In the genomic region with DNA sequence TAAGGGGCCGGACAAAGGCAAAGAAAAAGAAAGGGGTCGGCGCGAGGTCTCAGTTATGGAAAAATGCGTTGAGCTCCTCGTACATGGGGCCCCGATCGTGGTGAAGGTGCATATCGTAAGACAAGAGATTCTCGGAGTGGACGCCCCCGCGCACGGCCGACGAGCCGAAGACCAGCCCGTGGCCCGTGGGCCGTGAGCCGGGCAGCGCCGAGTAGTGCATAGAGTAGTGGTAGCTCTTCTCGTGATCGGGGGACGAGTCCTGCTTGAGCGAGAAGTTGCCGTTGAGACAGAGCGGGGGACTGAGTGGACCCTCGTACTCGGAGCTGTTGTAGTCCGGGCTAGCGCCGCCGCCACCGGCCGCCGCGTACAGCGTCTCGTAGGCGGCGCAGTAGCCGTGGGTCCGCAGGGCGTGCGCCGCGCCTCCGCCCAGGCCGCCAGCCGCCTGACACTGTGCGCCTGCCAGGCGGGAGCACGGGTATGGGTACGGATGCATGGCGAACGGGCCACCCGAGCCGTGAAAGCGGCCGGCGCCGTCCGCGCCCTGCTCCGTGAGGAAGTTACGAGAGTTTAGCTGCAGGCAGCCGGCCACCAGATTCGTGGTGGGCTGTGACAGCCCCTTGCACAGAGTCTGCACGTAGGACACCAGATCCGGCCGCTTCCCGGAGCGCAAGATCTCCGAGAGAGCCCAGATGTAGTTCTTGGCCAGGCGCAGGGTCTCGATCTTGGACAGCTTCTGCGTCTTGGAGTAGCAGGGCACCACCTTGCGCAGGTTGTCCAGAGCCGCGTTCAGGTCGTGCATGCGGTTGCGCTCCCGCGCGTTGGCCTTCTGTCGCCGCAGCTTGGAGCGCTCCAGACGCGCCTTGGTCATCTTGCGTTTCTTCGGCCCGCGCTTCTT, we compare ENCODE assay signal across 9 mouse cellular contexts. TPM values are rescaled to one million over a fixed set of nuclear protein-coding genes. Genes with fewer than 3 reads are reported as not detected.
A peak's percentile ranks its signal among the peaks of the same experiment; 100 is the strongest.
DNase-seq lines count a peak whose midpoint lies in the region; ATAC-seq and TF ChIP-seq lines count a peak whose summit lies in the region.
"Had no signal": no experiment of that assay in that cellular context is flagged by ENCODE, and none has a peak within 500 bp of the region (broad histone marks: within the 10 kb centered on the region; RNA-seq: fewer than 3 reads in every experiment).

No protein-coding gene starts in this region.

- peaks cover 19% of the 10 kb centered on the region for H3K27me3 ChIP-seq in kidney, adult 2 months (replicated peaks; ENCODE audit: control insufficient read depth, insufficient read depth, low read length)
- H3K27me3 ChIP-seq in forebrain, embryonic 14.5 days (replicated peaks; ENCODE audit: control insufficient read depth, insufficient read depth, low read length) = peaks cover 81% of the 10 kb centered on the region
- H3K27me3 ChIP-seq in liver, embryonic 16.5 days (ENCODE audit: control insufficient read depth, insufficient read depth, low read depth, low read length) = peaks cover 97% of the 10 kb centered on the region

- no peaks in the 10 kb centered on the region for H3K36me3 ChIP-seq in kidney, adult 2 months (ENCODE audit: control insufficient read depth, insufficient read depth, low read length)
- 0 out of 2 replicates have a peak, but pooled peaks cover 16% of the 10 kb centered on the region for H3K36me3 ChIP-seq in forebrain, embryonic 14.5 days (ENCODE audit: control insufficient read depth, insufficient read depth, low read length)
- no peaks in the 10 kb centered on the region for H3K36me3 ChIP-seq in liver, embryonic 16.5 days (ENCODE audit: control insufficient read depth, insufficient read depth)

- ATAC-seq in forebrain, embryonic 14.5 days = peak; percentile 14; the same call in 1 of the 2 replicates
- ATAC-seq in liver, embryonic 16.5 days (ENCODE audit: low read depth) = no peak
- ATAC-seq: Patski had no signal

- WGBS in kidney, adult 2 months = 1% methylated on average over 97 of the region's 97 CpGs
- WGBS in forebrain, embryonic 14.5 days = under 1% methylated on average over 96 of the region's 97 CpGs
- 1% methylated on average over 89 of the region's 97 CpGs for WGBS in liver, embryonic 16.5 days (ENCODE audit: insufficient replicate concordance)

- H3K27ac ChIP-seq in kidney, adult 2 months (ENCODE audit: insufficient read depth, low read depth, low read length) = no peak overlapping the region
- H3K27ac ChIP-seq in forebrain, embryonic 14.5 days (ENCODE audit: low read depth, low read length) = peak overlapping the region; percentile 98
- no peak overlapping the region for H3K27ac ChIP-seq in liver, embryonic 16.5 days (ENCODE audit: low read length)

- DNase-seq in kidney, adult 2 months = peak; percentile 29
- no peak for DNase-seq in kidney, adult 18-20 months
- peak; percentile 59 for DNase-seq in brain, adult 2 months (ENCODE audit: low read depth, low spot score)
- DNase-seq in forebrain, embryonic 14.5 days (ENCODE audit: low spot score) = no peak
- no peak for DNase-seq in urinary bladder, postnatal 10 days (ENCODE audit: low spot score)
- no peak for DNase-seq in thymus, postnatal 0 days (ENCODE audit: low spot score)
- no peak for DNase-seq in lung, postnatal 36 days

- no peaks in the 10 kb centered on the region; the same call in 1 of the 2 replicates for H3K4me1 ChIP-seq in kidney, adult 2 months (ENCODE audit: control insufficient read depth, insufficient read depth, low read length)
- H3K4me1 ChIP-seq in forebrain, embryonic 14.5 days (ENCODE audit: control insufficient read depth, insufficient read depth, low read length) = peaks cover 9% of the 10 kb centered on the region; the same call in 1 of the 2 replicates
- H3K4me1 ChIP-seq in liver, embryonic 16.5 days (ENCODE audit: control insufficient read depth, low read depth, low read length) = no peaks in the 10 kb centered on the region

- H3K9ac ChIP-seq in forebrain, embryonic 14.5 days (ENCODE audit: low read length) = peak overlapping the region; percentile 90
- H3K9ac ChIP-seq in liver, embryonic 16.5 days (ENCODE audit: low read depth, low read length) = no peak overlapping the region

- peak overlapping the region; percentile 14; the same call in 1 of the 2 replicates for H3K4me3 ChIP-seq in kidney, adult 2 months (ENCODE audit: insufficient read depth, low read depth, low read length)
- peak overlapping the region; percentile 53 for H3K4me3 ChIP-seq in forebrain, embryonic 14.5 days (ENCODE audit: low read depth, low read length)
- H3K4me3 ChIP-seq in liver, embryonic 16.5 days (ENCODE audit: low read depth, low read length) = peak overlapping the region; percentile 1; the same call in 1 of the 2 replicates

- no peak for TF ChIP-seq CTCF in kidney, adult 2 months (conservative IDR thresholded peaks at IDR 0.05; ENCODE audit: insufficient read depth, insufficient read length, low read depth, low read length)

- H3K9me3 ChIP-seq in forebrain, embryonic 14.5 days (replicated peaks; ENCODE audit: control insufficient read depth, low read length) = no peaks in the 10 kb centered on the region
- H3K9me3 ChIP-seq in liver, embryonic 16.5 days (replicated peaks; ENCODE audit: control insufficient read depth, low read length) = no peaks in the 10 kb centered on the region

- TF ChIP-seq POLR2A in kidney, adult 2 months (IDR thresholded peaks at IDR 0.05; ENCODE audit: low read depth, low read length) = no peak

- H3K4me2 ChIP-seq in forebrain, embryonic 14.5 days (ENCODE audit: low read length) = peak overlapping the region; percentile 51
- no peak overlapping the region for H3K4me2 ChIP-seq in liver, embryonic 16.5 days (ENCODE audit: low read depth, low read length)

RNA-seq across cellular contexts. Expression of a gene that starts 2.1 kb away (rescaled TPM):
- not detected in 2 replicates for polyA plus RNA-seq in kidney, adult 2 months (2012; rRNA removed)
- 64.1 and 90.9 TPM in 2 replicates for polyA plus RNA-seq in forebrain, embryonic 14.5 days (2014; fragmentation: Nextera tagmentation; extraction: Ambion mirVana)
- not detected in 2 replicates for polyA plus RNA-seq in liver, embryonic 16.5 days (2015; fragmentation: Nextera tagmentation; extraction: Ambion mirVana)
- polyA plus RNA-seq in thymus, postnatal 0 days (2015; fragmentation: Nextera tagmentation; extraction: Ambion mirVana) = not detected in 2 replicates
- polyA plus RNA-seq: Patski had no signal

RNA-seq across cellular contexts. Expression of a gene that starts 20.8 kb away (rescaled TPM):
- polyA plus RNA-seq in kidney, adult 2 months (2012; rRNA removed) = 84.7 and 94.6 TPM in 2 replicates
- 33.1 and 42.2 TPM in 2 replicates for polyA plus RNA-seq in forebrain, embryonic 14.5 days (2014; fragmentation: Nextera tagmentation; extraction: Ambion mirVana)
- polyA plus RNA-seq in liver, embryonic 16.5 days (2015; fragmentation: Nextera tagmentation; extraction: Ambion mirVana) = 0.79 and 1.9 TPM in 2 replicates
- 2.7 and 3.1 TPM in 2 replicates for polyA plus RNA-seq in thymus, postnatal 0 days (2015; fragmentation: Nextera tagmentation; extraction: Ambion mirVana)

RNA-seq across cellular contexts. Expression of a gene that starts 30.8 kb away (rescaled TPM):
- polyA plus RNA-seq in kidney, adult 2 months (2012; rRNA removed) = 59.1 and 74.9 TPM in 2 replicates
- 43.8 and 46.6 TPM in 2 replicates for polyA plus RNA-seq in forebrain, embryonic 14.5 days (2014; fragmentation: Nextera tagmentation; extraction: Ambion mirVana)
- 16.5 and 17.3 TPM in 2 replicates for polyA plus RNA-seq in liver, embryonic 16.5 days (2015; fragmentation: Nextera tagmentation; extraction: Ambion mirVana)
- 49.5 and 51.8 TPM in 2 replicates for polyA plus RNA-seq in thymus, postnatal 0 days (2015; fragmentation: Nextera tagmentation; extraction: Ambion mirVana)

RNA-seq across cellular contexts. Expression of a gene that starts 56.2 kb away (rescaled TPM):
- 0.56 and 33.0 TPM in 2 replicates for polyA plus RNA-seq in kidney, adult 2 months (2012; rRNA removed)
- 0.23 TPM in 1 of 2 replicates, not detected in the other for polyA plus RNA-seq in forebrain, embryonic 14.5 days (2014; fragmentation: Nextera tagmentation; extraction: Ambion mirVana)
- polyA plus RNA-seq in liver, embryonic 16.5 days (2015; fragmentation: Nextera tagmentation; extraction: Ambion mirVana) = 0.98 and 1.7 TPM in 2 replicates
- polyA plus RNA-seq in thymus, postnatal 0 days (2015; fragmentation: Nextera tagmentation; extraction: Ambion mirVana) = 0.22 TPM in 1 of 2 replicates, not detected in the other
- polyA plus RNA-seq: Patski had no signal

RNA-seq across cellular contexts. Expression of a gene that starts 58.9 kb away (rescaled TPM):
- polyA plus RNA-seq in kidney, adult 2 months (2012; rRNA removed) = not detected in 2 replicates
- 0.32 and 0.36 TPM in 2 replicates for polyA plus RNA-seq in forebrain, embryonic 14.5 days (2014; fragmentation: Nextera tagmentation; extraction: Ambion mirVana)
- 0.12 TPM in 1 of 2 replicates, not detected in the other for polyA plus RNA-seq in liver, embryonic 16.5 days (2015; fragmentation: Nextera tagmentation; extraction: Ambion mirVana)
- polyA plus RNA-seq in thymus, postnatal 0 days (2015; fragmentation: Nextera tagmentation; extraction: Ambion mirVana) = 0.94 and 1.0 TPM in 2 replicates
- polyA plus RNA-seq: Patski had no signal

Comparison
In these comparisons a context has a peak if more than half of its experiments do, and no peak if none do; other contexts are left out.
1. DNase-seq: peak in kidney, adult 2 months (single experiment) and brain, adult 2 months (single experiment); none in kidney, adult 18-20 months (single experiment), forebrain, embryonic 14.5 days (single experiment), urinary bladder, postnatal 10 days (single experiment), thymus, postnatal 0 days (single experiment) and lung, postnatal 36 days (single experiment).
2. H3K4me3 ChIP-seq: peak in every context shown above with its lines; median percentile 53 in forebrain, embryonic 14.5 days; 14 in kidney, adult 2 months; 1 in liver, embryonic 16.5 days.
3. RNA of a gene that starts 2.1 kb away (polyA plus RNA-seq): 64.1 to 90.9 TPM in forebrain, embryonic 14.5 days; not detected in thymus, postnatal 0 days, not detected in kidney, adult 2 months and not detected in liver, embryonic 16.5 days; every median in the first group is over 10 times any median in the second.